Mouse (Mus musculus) lung, embryonic 14.5 days (tissue): ENCODE data around the gene Ercc8. TPM values are rescaled to one million over a fixed set of nuclear protein-coding genes. Genes with fewer than 3 reads are reported as not detected.

Source experiments
- ATAC-seq: fragments of 200-750 bp; cut with Nextera tagmentation; 2 replicates; pipeline ENCODE4 v1.8.0; 2017; ENCODE audit warnings: mild to moderate bottlenecking, moderate TSS enrichment, moderate library complexity; ENCODE audit not compliant: insufficient read depth
- DNase-seq: peaks from one replicate; pipeline ENCODE4 v3.0.0-alpha.2; 2015
- H3K27ac ChIP-seq: fragments of 300-500 bp; sonication (generic); 2 replicates; pipeline ENCODE4 v1.5.1; 2014; ENCODE audit warnings: low read depth, mild to moderate bottlenecking, moderate library complexity
- H3K27me3 ChIP-seq: fragments of 300-500 bp; sonication (generic); 2 replicates; pipeline ENCODE4 v1.6.1; 2014; ENCODE audit warnings: low read length, control low read depth; ENCODE audit not compliant: insufficient read depth
- H3K36me3 ChIP-seq: fragments of 300-500 bp; sonication (generic); 2 replicates; pipeline ENCODE4 v1.6.1; 2014; ENCODE audit warnings: control low read depth; ENCODE audit not compliant: insufficient read depth
- H3K4me1 ChIP-seq: fragments of 300-500 bp; sonication (generic); 2 replicates; pipeline ENCODE4 v1.6.1; 2014; ENCODE audit warnings: antibody characterized with exemption, control low read depth; ENCODE audit not compliant: insufficient read depth
- H3K4me2 ChIP-seq: fragments of 300-500 bp; sonication (generic); 2 replicates; pipeline ENCODE4 v1.6.1; 2014; ENCODE audit warnings: mild to moderate bottlenecking
- H3K4me3 ChIP-seq: fragments of 300-500 bp; sonication (generic); 2 replicates; pipeline ENCODE4 v1.5.1; 2014; ENCODE audit warnings: low read depth, low read length
- H3K9ac ChIP-seq: fragments of 300-500 bp; sonication (generic); 2 replicates; pipeline ENCODE4 v1.6.1; 2014
- H3K9me3 ChIP-seq: fragments of 300-500 bp; sonication (generic); 2 replicates; pipeline ENCODE4 v1.6.1; 2016; ENCODE audit warnings: low read depth, low read length, control low read depth
- CTCF ChIP-seq: IDR thresholded peaks from 2 replicates; pipeline ENCODE4 v1.5.1; 2016; ENCODE audit warnings: antibody characterized with exemption, low read depth
- WGBS: fragments of 180-500 bp; shearing (Covaris S2); extraction: QIAGEN DNeasy Blood & Tissue Kit; methylation state at CpG from one replicate; pipeline ENCODE4 v1.1.7; 2014; 5-methylcytosine and 5-hydroxymethylcytosine counted together
- polyA plus RNA-seq: library from polyadenylated mRNA; unstranded; fragments of >200 nt; fragmentation: Nextera tagmentation; extraction: Ambion mirVana; gene quantifications from 2 replicates; pipeline ENCODE4 v1.2.1, GENCODE M21; 2014

Ercc8 gene
- polyA plus RNA-seq, 1 experiment from 2014 or later: 23.7 TPM

DNA sequence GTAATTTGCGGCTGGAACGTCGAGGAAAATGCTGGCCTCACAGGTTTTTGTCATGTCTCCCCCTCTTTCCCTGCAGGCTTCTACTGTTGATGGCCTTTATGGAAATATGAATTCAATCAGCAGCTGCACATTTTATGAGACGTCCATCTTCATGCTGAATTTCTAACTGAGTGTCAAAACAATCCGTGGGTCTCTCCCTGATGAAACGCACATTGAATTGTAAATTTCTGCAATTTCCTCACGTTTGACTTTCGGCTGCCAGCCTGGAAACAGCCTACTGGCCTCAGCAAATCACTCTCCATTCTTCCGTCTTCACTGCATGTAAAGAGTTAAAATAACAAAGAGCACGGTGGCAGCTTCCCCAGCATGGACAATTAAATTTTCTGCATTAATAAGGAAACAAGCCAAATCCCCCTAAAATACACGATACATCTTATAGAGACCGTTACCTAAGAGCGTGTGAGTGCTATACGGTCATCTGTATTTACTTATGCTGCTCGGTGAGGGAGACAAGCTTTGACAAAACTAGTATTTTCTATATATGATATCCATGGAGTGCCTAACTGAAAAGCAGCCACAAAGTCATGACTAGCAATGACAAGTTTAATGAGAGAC is 35.3 kb upstream of the Ercc8 start:
- Histone ChIP-seq H3K4me3 (no peak overlapping the region), H3K4me2 (no peak overlapping the region), H3K27me3 (no peaks in the 10 kb centered on the region), H3K9me3 (no peaks in the 10 kb centered on the region), H3K9ac (no peak overlapping the region), H3K27ac (no peak overlapping the region), H3K36me3 (no peaks in the 10 kb centered on the region), H3K4me1 (no peaks in the 10 kb centered on the region)
- ATAC-seq: no peak
- no peak for TF ChIP-seq CTCF
- WGBS: 50% methylated on average over 15 of the region's 15 CpGs
- DNase-seq: no peak

- no peaks in the 10 kb centered on the region for H3K36me3 ChIP-seq
- 80% methylated on average over 11 of the region's 11 CpGs for WGBS
- H3K4me3 ChIP-seq: no peak overlapping the region
- no peaks in the 10 kb centered on the region for H3K4me1 ChIP-seq
- ATAC-seq (no peak), DNase-seq (no peak)
- H3K27me3 ChIP-seq: no peaks in the 10 kb centered on the region
- no peak overlapping the region for H3K27ac ChIP-seq
- H3K9ac ChIP-seq: no peak overlapping the region
- TF ChIP-seq CTCF: no peak
- H3K4me2 ChIP-seq: no peak overlapping the region
- no peaks in the 10 kb centered on the region for H3K9me3 ChIP-seq
These were observed 34.4 kb upstream of the Ercc8 start for GRCm38 (mm10) chr13:108124096-108124495.

- 0 out of 2 replicates have a peak, but pooled peaks have one; percentile 28 for ATAC-seq
- Histone ChIP-seq H3K9me3 (no peaks in the 10 kb centered on the region), H3K4me2 (no peak overlapping the region), H3K4me3 (no peak overlapping the region), H3K9ac (no peak overlapping the region), H3K4me1 (no peaks in the 10 kb centered on the region), H3K27ac (no peak overlapping the region), H3K27me3 (no peaks in the 10 kb centered on the region), H3K36me3 (no peaks in the 10 kb centered on the region)
- 67% methylated on average over 2 of the region's 2 CpGs for WGBS
- DNase-seq: peak; percentile 55
- TF ChIP-seq CTCF: no peak
These were observed 32.3 kb upstream of the Ercc8 start for GRCm38 (mm10) chr13:108126246-108126645.

DNA sequence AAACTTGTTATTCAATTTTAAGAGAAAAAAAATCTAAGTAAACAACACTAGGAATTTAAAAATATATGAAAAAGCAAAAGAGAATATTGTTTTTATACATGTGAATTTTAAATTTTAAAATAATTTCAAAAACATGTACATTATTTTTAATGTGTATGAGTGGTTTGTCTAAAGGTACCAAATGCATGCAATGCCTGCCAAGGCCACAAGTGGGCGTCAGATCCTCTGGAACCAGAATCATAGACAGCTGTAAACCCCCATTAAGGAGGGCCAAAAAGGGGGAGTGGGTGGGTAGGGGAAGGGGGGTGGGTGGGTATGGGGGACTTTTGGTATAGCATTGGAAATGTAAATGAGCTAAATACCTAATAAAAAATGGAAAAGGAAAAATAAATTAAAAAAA is 31.4 kb upstream of the Ercc8 start:
- no peak overlapping the region for H3K4me3 ChIP-seq
- no peaks in the 10 kb centered on the region for H3K4me1 ChIP-seq
- DNase-seq (peak; percentile 74), ATAC-seq (no peak)
- H3K27me3 ChIP-seq: no peaks in the 10 kb centered on the region
- no peak overlapping the region for H3K9ac ChIP-seq
- H3K27ac ChIP-seq: no peak overlapping the region
- no peaks in the 10 kb centered on the region for H3K36me3 ChIP-seq
- TF ChIP-seq CTCF: peak; percentile 63
- H3K4me2 ChIP-seq: no peak overlapping the region
- 0% methylated on average over 1 of the region's 1 CpGs for WGBS
- no peaks in the 10 kb centered on the region for H3K9me3 ChIP-seq

DNA sequence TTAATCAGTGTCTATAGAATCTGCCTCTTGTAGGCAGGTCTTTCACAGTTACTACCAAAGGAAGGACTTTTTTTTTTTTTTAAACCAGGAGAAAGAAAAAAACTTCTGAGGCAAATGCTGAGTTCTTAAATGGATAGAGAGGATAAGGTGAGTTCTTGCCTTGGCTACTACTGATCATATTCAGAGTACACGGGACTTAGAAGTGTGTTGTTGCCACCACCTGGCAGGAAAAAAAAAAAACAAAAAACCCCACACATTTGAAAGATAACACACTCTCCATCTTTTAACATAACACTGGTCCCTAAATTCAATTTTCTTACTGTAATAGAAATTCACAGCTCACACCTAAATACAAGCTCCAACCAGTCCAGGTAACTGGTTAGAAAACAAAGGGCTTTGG is 30.6 kb upstream of the Ercc8 start:
- no peak overlapping the region for H3K9ac ChIP-seq
- H3K4me1 ChIP-seq: no peaks in the 10 kb centered on the region
- no peaks in the 10 kb centered on the region for H3K27me3 ChIP-seq
- no peaks in the 10 kb centered on the region for H3K9me3 ChIP-seq
- 71% methylated on average over 1 of the region's 1 CpGs for WGBS
- TF ChIP-seq CTCF: no peak
- no peaks in the 10 kb centered on the region for H3K36me3 ChIP-seq
- no peak overlapping the region for H3K4me3 ChIP-seq
- H3K4me2 ChIP-seq: no peak overlapping the region
- ATAC-seq (no peak), DNase-seq (no peak)
- H3K27ac ChIP-seq: no peak overlapping the region

DNA sequence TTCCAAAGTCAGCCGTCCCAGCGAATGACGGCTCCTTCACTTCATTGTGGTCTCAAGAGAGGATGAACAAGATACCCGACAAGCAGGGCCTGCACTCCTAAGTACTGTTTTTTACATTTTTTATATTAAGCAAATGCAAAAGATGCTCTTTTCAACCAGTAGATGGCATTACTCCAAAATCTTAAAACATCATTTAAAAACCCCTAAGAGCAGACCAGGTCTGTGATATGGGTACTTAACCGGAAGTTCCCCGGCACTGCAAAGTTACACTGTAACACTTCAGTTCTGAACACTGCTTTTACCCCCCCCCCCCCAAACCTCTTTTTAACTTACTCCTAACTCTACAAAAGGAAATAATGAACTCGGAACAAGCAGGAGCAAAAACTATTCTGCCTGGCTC is 29.5 kb upstream of the Ercc8 start:
- H3K9me3 ChIP-seq: no peaks in the 10 kb centered on the region
- DNase-seq: peak; percentile 35
- H3K4me1 ChIP-seq: no peaks in the 10 kb centered on the region
- H3K27me3 ChIP-seq: no peaks in the 10 kb centered on the region
- no peak overlapping the region for H3K9ac ChIP-seq
- no peak overlapping the region for H3K27ac ChIP-seq
- WGBS: 58% methylated on average over 7 of the region's 7 CpGs
- H3K4me2 ChIP-seq: no peak overlapping the region
- no peak for ATAC-seq
- H3K36me3 ChIP-seq: no peaks in the 10 kb centered on the region
- 0 out of 2 replicates have a peak, but pooled peaks have one; percentile 4 for TF ChIP-seq CTCF
- H3K4me3 ChIP-seq: no peak overlapping the region

GRCm38 (mm10) chr13:108130737-108131136 is 27.8 kb upstream of the Ercc8 start:
- WGBS: 93% methylated on average over 5 of the region's 5 CpGs
- Histone ChIP-seq H3K4me1 (no peaks in the 10 kb centered on the region), H3K27ac (no peak overlapping the region), H3K9ac (no peak overlapping the region), H3K36me3 (no peaks in the 10 kb centered on the region), H3K27me3 (no peaks in the 10 kb centered on the region), H3K4me2 (no peak overlapping the region), H3K4me3 (no peak overlapping the region), H3K9me3 (no peaks in the 10 kb centered on the region)
- TF ChIP-seq CTCF: no peak
- no peak for DNase-seq
- no peak for ATAC-seq
